Mouse (Mus musculus) hindbrain, embryonic 11.5 days (tissue): Measurements from ENCODE around the gene Myl6b. TPM values are rescaled to one million over a fixed set of nuclear protein-coding genes. Genes with fewer than 3 reads are reported as not detected.

ENCODE experiments used
- ATAC-seq: fragments of 200-750 bp; cut with Nextera tagmentation; 2 replicates; pipeline ENCODE4 v1.8.0; 2017; ENCODE audit warnings: mild to moderate bottlenecking, moderate TSS enrichment, moderate library complexity; ENCODE audit not compliant: low FRiP score
- DNase-seq: peaks from one replicate; pipeline ENCODE4 v3.0.0-alpha.2; 2015; ENCODE audit warnings: low spot score
- H3K27ac ChIP-seq: fragments of 300-500 bp; sonication (generic); 2 replicates; pipeline ENCODE4 v1.5.1; 2014; ENCODE audit warnings: mild to moderate bottlenecking, low read depth, low read length
- H3K27me3 ChIP-seq: fragments of 300-500 bp; sonication (generic); 2 replicates; pipeline ENCODE4 v1.6.1; 2014; ENCODE audit warnings: mild to moderate bottlenecking, low read length, moderate library complexity, mixed read lengths; ENCODE audit not compliant: control insufficient read depth, insufficient read depth
- H3K36me3 ChIP-seq: fragments of 300-500 bp; sonication (generic); 2 replicates; pipeline ENCODE4 v1.6.1; 2014; ENCODE audit warnings: mild to moderate bottlenecking, low read length, moderate library complexity, mixed read lengths; ENCODE audit not compliant: control insufficient read depth, insufficient read depth
- H3K4me1 ChIP-seq: fragments of 300-500 bp; sonication (generic); replicated peaks from 2 replicates; pipeline ENCODE4 v1.6.1; 2014; ENCODE audit warnings: low read length, mixed read lengths; ENCODE audit not compliant: control insufficient read depth, insufficient read depth
- H3K4me2 ChIP-seq: fragments of 300-500 bp; sonication (generic); replicated peaks from 2 replicates; pipeline ENCODE4 v1.6.1; 2014; ENCODE audit warnings: mild to moderate bottlenecking, low read depth, low read length
- H3K4me3 ChIP-seq: fragments of 300-500 bp; sonication (generic); 2 replicates; pipeline ENCODE4 v1.5.1; 2014; ENCODE audit warnings: low read depth, low read length
- H3K9ac ChIP-seq: fragments of 300-500 bp; sonication (generic); 2 replicates; pipeline ENCODE4 v1.6.1; 2014; ENCODE audit warnings: low read depth, low read length
- H3K9me3 ChIP-seq: fragments of 300-500 bp; sonication (generic); 2 replicates; pipeline ENCODE4 v1.6.1; 2016; ENCODE audit warnings: low read length; ENCODE audit not compliant: control insufficient read depth
- WGBS: fragments of 180-500 bp; shearing (Covaris S2); extraction: QIAGEN DNeasy Blood & Tissue Kit; methylation state at CpG from one replicate; pipeline ENCODE4 v1.1.7; 2014; 5-methylcytosine and 5-hydroxymethylcytosine counted together
- polyA plus RNA-seq: library from polyadenylated mRNA; unstranded; fragments of >200 nt; fragmentation: Nextera tagmentation; extraction: Ambion mirVana; gene quantifications from 2 replicates; pipeline ENCODE4 v1.2.1, GENCODE M21; 2014

Gene Myl6b
- polyA plus RNA-seq, 1 experiment from 2014 or later, result 4.2 TPM

DNA sequence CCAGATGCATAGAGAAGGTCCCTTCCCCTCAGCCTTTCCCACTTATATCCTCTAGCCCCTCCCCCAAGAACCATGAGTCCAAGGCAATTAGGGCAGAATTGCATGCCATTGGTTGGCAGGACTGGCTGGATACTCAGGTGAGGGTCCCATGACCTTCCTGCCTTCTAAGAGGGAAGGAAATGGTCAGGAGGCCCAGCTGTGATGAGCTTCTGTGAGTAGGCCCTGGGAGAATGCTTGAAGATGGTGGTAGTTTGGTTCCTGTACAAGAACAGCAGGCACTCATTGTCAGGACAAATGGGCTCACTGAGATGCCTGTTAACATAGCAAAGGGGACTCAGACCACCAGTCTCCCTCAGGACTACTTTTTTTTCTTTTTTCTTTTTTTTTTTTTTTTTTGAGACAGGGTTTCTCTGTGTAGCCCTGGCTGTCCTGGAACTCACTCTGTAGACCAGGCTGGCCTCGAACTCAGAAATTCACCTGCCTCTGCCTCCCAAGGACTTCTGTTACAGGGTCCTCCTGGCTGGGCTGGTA lies 39.9 kb upstream of the Myl6b start:
- no peak overlapping the region for H3K4me3 ChIP-seq
- no peak overlapping the region for H3K4me2 ChIP-seq
- no peaks in the 10 kb centered on the region for H3K27me3 ChIP-seq
- no peaks in the 10 kb centered on the region for H3K36me3 ChIP-seq
- ATAC-seq (no peak), DNase-seq (no peak)
- H3K9me3 ChIP-seq, result no peaks in the 10 kb centered on the region
- no peak overlapping the region for H3K27ac ChIP-seq
- WGBS, result 86% methylated on average over 1 of the region's 1 CpGs
- H3K9ac ChIP-seq, result no peak overlapping the region
- no peaks in the 10 kb centered on the region for H3K4me1 ChIP-seq

GRCm38 (mm10) chr10:128536266-128536940 lies 37.9 kb upstream of the Myl6b start:
- no peak overlapping the region for H3K4me2 ChIP-seq
- ATAC-seq, result peak; percentile 85
- peak; percentile 92 for DNase-seq
- H3K27me3 ChIP-seq, result no peaks in the 10 kb centered on the region
- no peaks in the 10 kb centered on the region for H3K36me3 ChIP-seq
- no peak overlapping the region for H3K9ac ChIP-seq
- 19% methylated on average over 18 of the region's 18 CpGs for WGBS
- H3K4me1 ChIP-seq, result no peaks in the 10 kb centered on the region
- no peak overlapping the region for H3K4me3 ChIP-seq
- no peaks in the 10 kb centered on the region for H3K9me3 ChIP-seq
- no peak overlapping the region for H3K27ac ChIP-seq

DNA sequence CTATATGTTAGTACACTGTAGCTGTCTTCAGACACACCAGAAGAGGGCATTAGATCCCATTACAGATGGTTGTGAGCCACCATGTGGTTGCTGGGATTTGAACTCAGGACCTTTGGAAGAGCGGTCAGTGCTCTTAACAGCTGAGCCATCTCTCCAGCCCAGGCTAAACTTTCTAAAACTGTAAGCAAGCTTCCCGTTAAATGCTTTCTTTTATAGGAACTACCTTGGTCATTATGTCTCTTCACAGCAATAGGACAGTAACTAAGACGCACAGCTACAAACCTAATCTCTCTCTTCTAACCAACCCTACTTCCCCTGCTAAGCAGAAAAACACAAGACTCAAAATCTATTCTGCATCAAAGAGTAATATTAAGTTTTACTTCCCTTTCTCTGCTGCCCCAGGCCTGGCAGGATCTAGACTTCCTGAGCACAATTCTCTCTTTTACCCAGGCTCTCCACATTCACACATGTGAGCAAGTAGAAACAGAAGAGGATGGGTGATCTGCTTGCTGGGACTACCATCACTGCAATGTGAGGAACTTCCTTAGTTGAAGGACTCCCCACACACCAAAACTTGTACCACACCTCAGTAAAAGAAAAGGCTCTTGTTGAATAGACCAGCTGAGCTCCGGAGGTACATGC lies 37.3 kb upstream of the Myl6b start:
- no peak overlapping the region for H3K4me3 ChIP-seq
- peak; percentile 56 for ATAC-seq
- 77% methylated on average over 4 of the region's 4 CpGs for whole genome bisulfite sequencing
- no peak overlapping the region for H3K4me2 ChIP-seq
- no peak overlapping the region for H3K9ac ChIP-seq
- DNase-seq, result no peak
- H3K36me3 ChIP-seq, result no peaks in the 10 kb centered on the region
- no peak overlapping the region for H3K27ac ChIP-seq
- H3K4me1 ChIP-seq, result no peaks in the 10 kb centered on the region
- no peaks in the 10 kb centered on the region for H3K27me3 ChIP-seq
- H3K9me3 ChIP-seq, result no peaks in the 10 kb centered on the region

GRCm38 (mm10) chr10:128535206-128535605 lies 36.7 kb upstream of the Myl6b start:
- ATAC-seq, result no peak
- H3K36me3 ChIP-seq, result no peaks in the 10 kb centered on the region
- H3K27ac ChIP-seq, result no peak overlapping the region
- no peak overlapping the region for H3K4me2 ChIP-seq
- 82% methylated on average over 2 of the region's 2 CpGs for WGBS
- H3K9me3 ChIP-seq, result no peaks in the 10 kb centered on the region
- no peaks in the 10 kb centered on the region for H3K27me3 ChIP-seq
- no peak overlapping the region for H3K4me3 ChIP-seq
- no peaks in the 10 kb centered on the region for H3K4me1 ChIP-seq
- H3K9ac ChIP-seq, result no peak overlapping the region
- no peak for DNase-seq

GRCm38 (mm10) chr10:128526366-128527356 lies 28.2 kb upstream of the Myl6b start:
- H3K9ac ChIP-seq, result peak overlapping the region; percentile 35; the same call in 1 of the 2 replicates
- WGBS, result 34% methylated on average over 28 of the region's 28 CpGs
- H3K27ac ChIP-seq, result no peak overlapping the region
- H3K4me3 ChIP-seq, result peak overlapping the region; percentile 78
- H3K9me3 ChIP-seq, result no peaks in the 10 kb centered on the region
- H3K36me3 ChIP-seq, result no peaks in the 10 kb centered on the region
- DNase-seq (no peak), ATAC-seq (0 out of 2 replicates have a peak, but pooled peaks have one; percentile 26)
- peaks cover 5% of the 10 kb centered on the region; the same call in 1 of the 2 replicates for H3K4me1 ChIP-seq
- H3K4me2 ChIP-seq, result peak overlapping the region; percentile 99
- H3K27me3 ChIP-seq, result peaks cover 11% of the 10 kb centered on the region

DNA sequence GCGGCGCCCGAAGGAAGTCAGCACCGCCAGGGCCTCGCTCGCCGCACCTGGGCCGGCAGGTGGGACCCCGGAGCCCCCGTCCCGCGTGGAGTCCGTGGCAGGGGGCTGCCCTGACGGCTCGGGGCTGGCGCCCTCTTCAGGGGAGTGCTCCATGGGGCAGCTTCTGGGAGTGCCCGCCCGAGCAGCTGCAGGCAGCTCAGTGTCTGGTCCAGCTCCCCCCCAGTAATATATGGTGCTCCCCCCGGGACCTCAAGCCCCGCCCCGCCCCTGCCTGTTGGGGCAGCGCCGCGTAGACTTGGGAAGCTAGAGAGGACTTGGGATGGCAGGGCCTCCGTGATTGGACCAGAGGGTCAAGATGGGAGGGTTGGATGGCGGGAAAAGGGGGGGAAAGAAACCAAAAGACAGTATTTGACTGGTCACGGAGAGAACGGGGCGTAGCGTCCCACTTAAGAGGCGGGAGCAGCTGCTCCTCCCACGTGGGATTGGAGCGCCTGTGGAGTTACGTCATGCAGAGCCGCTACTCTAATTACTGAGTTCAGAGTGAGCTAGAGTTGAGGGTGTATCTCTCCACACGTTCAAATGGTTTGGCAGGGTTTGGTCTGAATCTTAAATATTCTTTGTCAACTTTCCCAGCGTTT lies 27.3 kb upstream of the Myl6b start, which contains the start of gene Esyt1:
Esyt1 (minus strand) TSS at position 201 of the 638 bp plus-strand sequence.
- Histone ChIP-seq H3K36me3 (no peaks in the 10 kb centered on the region), H3K9ac (peak within 1 kb of the TSS; percentile 71), H3K27ac (peak within 1 kb of the TSS; percentile 63), H3K4me2 (peak within 1 kb of the TSS; percentile 99), H3K4me3 (peak within 1 kb of the TSS; percentile 78), H3K27me3 (peaks cover 11% of the 10 kb centered on the region), H3K9me3 (no peaks in the 10 kb centered on the region), H3K4me1 (peaks cover 5% of the 10 kb centered on the region; the same call in 1 of the 2 replicates)
- DNase-seq (peak; percentile 90), ATAC-seq (peak; percentile 97)
- 1% methylated on average over 26 of the region's 37 CpGs for WGBS

DNA sequence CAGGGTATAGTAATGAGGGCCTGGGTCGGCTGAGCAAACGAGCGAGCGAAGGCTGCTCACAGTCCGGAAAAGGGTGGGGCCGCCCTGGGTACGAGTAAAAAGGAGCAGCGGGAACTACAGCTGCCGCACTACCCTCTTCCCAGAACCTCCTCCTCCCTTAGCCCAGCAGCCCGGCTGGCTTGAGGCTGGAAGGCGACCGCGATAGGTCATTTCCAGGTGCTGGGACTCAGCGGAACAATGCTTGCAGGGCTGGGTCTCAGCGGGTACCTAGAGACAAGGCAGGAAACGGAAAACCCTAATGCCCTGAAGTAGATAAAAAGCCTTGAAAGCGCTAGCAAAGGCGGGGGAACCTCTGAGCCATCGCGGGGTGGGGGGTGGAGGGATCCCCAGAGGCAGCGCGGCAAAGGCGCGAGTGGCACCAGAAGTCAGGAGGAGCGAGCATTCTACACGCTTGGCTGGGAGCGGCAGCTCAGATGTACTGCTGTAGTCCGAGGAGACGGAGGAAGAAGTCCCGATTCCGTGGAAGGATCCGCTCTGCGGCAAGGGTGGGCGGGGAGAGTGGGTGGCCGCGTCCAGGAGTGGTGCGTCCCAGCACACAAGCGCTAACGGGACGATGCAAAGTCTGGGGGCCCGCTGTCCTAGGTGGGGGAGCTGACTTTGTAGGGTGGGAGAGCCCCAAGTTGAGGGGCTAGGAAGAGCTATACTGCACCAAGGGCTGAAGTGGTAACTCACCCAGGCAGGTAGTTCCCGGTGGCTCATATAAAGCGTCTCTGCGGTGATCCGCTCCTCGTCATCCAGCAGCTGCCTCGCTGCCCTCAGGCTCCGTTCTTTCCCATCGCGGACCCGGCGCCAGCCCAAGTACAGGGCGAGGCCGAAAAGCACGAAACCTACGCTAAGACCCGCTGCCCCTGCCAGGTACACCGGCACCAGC lies 26.5 kb upstream of the Myl6b start:
- H3K27ac ChIP-seq, result peak overlapping the region; percentile 63
- H3K4me1 ChIP-seq, result peaks cover 5% of the 10 kb centered on the region; the same call in 1 of the 2 replicates
- H3K4me3 ChIP-seq, result peak overlapping the region; percentile 78
- H3K9me3 ChIP-seq, result no peaks in the 10 kb centered on the region
- peak; percentile 58 for ATAC-seq
- DNase-seq, result peak; percentile 77
- H3K9ac ChIP-seq, result peak overlapping the region; percentile 71
- peak overlapping the region; percentile 99 for H3K4me2 ChIP-seq
- 0 out of 2 replicates have a peak, but pooled peaks cover 2% of the 10 kb centered on the region for H3K36me3 ChIP-seq
- under 1% methylated on average over 57 of the region's 58 CpGs for WGBS
- peaks cover 11% of the 10 kb centered on the region for H3K27me3 ChIP-seq
